Mouse (Mus musculus) layer of hippocampus, postnatal 36 days (tissue): ENCODE measurements around the gene Fam20b. TPM values are rescaled to one million over a fixed set of nuclear protein-coding genes. Genes with fewer than 3 reads are reported as not detected.

ENCODE experiments used
- DNase-seq, 2 experiments: peaks; one replicate each; pipeline ENCODE4 v3.0.0; 2022
- total RNA-seq, 2 experiments: library from RNA; stranded (reverse); gene quantifications; 2 replicates each; pipeline ENCODE4 v1.2.3; 2021

The Fam20b gene
- total RNA-seq, 2 experiments from 2014 or later = 76.5 to 78.5 TPM

GRCm38 (mm10) chr1:156633095-156633494 lies 85.8 kb downstream of the Fam20b start:
- no peak for DNase-seq

DNA sequence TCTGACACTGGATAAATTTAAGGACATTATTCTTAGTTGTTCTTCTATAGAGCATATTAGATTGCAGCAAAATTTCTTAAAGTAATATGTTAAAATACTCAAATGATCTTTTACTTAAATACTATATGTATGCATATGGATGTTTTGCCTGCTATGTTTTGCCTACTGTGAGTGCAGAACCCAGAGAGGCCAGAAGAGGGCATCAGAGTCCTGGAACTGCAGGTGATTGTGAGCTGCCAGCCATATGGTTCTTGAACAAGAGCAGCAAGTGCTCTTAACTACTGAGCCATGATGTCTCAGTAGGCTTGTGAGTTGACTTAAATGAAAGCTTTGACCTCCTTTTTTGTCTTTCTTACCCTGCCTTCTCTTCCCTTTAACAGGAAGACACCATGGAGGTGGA lies 87.9 kb downstream of the Fam20b start:
- no peak for DNase-seq

- no peak for DNase-seq
These were observed 88.9 kb downstream of the Fam20b start for GRCm38 (mm10) chr1:156629984-156630383.

Other genes starting within 250 kb of the Fam20b start
- gene Soat1, start 244.8 kb downstream of the Fam20b start, total RNA-seq = 10 to 100 TPM; 49.9 to 56.2 TPM
- 10 to 100 TPM; 41.8 to 45.7 TPM for gene Gm10031, start 195.1 kb downstream of the Fam20b start, total RNA-seq
- gene Abl2, start 160.3 kb downstream of the Fam20b start, total RNA-seq = 10 to 100 TPM; 89.1 to 89.3 TPM
- 1 to 10 TPM; 5.9 to 7.1 TPM for gene Tor3a, start 44.7 kb downstream of the Fam20b start, total RNA-seq
- 1 to 10 TPM in 1 of 2 experiments, under 1 TPM in 1; 0.75 to 1.1 TPM for gene Angptl1, start 119.5 kb upstream of the Fam20b start, total RNA-seq
- gene Ralgps2, start 220.5 kb upstream of the Fam20b start, total RNA-seq = 10 to 100 TPM; 71.0 to 78.7 TPM